Mouse (Mus musculus) heart, postnatal 4 days (tissue): ENCODE measurements around the gene Tmem206. TPM values are rescaled to one million over a fixed set of nuclear protein-coding genes. Genes with fewer than 3 reads are reported as not detected.

ENCODE experiments used
- DNase-seq: peaks from one replicate; pipeline ENCODE4 v3.0.0; 2021
- total RNA-seq, 2 experiments: library from RNA; stranded (reverse); gene quantifications; 2 replicates each; pipeline ENCODE4 v1.2.3; 2021

Gene Tmem206
- total RNA-seq, 2 experiments from 2014 or later = 5.6 to 6.6 TPM

DNA sequence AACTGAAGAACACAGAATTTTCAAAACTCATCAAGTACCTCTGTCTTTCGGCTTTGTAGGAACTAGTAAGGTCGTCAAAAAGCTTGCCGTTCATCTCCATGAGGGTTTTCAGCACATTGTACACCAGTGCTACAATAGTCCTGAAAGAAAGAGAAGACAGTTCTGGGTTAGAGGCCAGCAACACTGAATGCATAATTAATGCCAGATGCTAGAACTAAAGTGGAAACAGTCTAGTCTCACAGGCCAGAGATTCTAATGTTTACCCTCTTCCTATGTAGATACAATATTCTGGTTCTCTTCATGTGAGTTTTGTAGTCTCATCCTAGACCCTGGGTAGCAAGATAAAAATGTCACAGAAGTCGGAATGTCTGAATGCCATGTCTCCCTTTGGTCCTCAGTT, 28.1 kb downstream of the Tmem206 start:
- DNase-seq = no peak

DNA sequence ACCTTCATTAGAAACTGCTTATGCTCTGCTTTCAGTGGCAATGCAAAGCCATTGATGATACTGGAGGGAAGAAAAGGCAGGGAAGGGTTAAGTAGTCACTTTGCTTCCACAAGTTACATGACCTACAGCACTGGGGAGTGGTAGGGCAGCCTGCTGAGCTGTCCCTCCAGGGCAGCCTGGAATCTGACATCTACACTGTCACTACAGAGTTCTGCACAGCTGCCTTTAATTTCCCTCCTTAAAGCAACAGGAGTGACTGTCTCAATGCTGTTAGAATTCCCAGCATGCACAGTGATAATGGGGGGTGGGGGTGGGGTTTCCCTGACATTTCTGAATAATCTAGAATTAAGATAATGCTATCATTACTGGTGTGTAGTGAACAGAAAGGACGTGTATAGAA, 31.2 kb downstream of the Tmem206 start:
- no peak for DNase-seq

DNA sequence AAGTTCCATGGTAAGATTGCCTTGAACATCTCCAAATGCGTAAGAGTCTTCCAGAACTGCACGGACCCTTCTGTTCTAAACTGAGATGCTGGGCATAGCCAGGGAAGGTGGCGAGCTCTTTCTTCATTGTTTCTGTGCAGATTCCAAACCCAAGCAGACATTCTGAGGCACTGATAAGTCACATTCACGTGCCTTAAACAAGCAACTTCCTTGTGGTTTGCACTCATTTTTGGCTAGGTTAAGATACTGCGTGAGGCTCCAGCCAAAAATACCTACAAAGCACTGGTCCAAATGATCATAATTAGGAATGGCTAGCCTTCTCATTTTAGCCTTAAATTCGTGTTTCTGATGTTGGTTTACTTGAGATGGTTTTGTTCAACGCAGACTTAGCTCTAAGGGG, 33.8 kb downstream of the Tmem206 start:
- no peak for DNase-seq

DNA sequence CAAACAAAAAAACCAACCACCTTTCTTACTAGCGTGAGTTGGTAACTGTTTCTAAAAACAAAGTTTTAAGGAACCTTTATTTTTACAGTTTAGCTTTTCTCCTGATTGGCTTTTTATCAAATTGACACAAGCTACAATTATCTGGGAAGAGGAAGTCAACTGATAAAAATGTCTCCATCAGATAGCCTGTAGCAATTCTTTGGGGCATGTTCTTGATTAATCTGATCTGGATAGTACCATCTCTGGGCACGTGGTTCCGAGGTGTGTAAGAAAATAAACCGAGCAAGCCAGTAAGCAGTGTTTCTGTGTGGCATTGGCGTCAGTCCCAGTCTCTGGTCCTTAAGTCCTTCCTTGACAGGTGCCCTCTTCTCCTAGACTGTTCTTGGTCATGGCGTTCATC, 36.7 kb downstream of the Tmem206 start:
- DNase-seq = no peak

DNA sequence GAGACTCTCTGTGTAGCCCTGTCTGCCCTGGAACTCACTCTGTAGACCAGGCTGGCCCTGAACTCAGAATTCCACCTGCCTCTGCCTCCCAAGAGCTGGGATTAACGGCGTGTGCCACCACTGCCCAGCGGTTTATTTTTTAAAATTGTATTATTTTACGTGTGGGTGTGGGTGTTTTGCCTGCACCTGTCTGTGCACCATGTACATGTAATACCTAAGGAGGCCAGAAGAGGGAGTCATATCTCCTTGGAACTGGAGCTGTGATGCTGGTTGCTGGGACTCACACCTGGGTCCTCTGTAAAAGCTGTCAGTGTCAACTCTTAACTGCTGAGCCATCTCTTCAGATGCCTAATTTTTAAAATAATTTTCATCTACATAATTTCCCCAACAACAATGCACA, 38.8 kb downstream of the Tmem206 start:
- no peak for DNase-seq

DNA sequence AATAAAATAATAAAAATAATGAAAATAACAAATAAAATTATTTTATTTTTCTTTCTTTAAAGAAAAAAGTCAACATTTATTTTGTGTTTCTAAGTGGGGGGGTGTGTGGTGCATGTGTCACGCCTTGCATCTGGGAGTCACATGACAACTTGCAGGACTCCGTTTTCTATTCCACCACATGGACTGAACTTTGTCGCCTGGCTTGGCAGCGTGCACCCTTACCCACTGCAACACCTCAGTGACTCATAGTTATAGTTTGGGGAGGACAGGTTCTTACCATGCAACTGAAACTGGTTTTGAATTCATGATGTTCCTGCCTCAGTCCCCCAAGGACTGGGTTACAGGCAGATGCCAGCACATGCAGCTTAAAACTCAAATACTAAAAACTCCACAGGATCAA, 42.5 kb downstream of the Tmem206 start:
- no peak for DNase-seq

DNA sequence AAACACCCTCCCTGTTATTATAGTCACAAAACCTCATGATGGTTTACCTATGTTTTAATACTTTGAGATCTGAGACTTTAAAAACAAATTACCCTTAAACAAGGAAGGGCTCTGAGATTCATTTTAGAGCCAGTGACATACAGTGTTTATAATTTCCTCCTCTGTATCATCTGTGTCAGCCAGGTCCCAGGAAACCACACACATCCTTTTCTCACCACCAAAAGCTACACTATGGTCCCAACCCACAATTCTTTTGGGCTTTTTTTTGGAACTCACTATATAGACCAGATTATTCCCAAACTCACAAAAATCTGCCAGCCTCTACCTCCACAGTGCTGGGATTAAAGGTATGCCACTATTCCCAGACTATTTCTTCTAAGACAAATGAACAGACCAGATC, 43.4 kb downstream of the Tmem206 start:
- DNase-seq = no peak

DNA sequence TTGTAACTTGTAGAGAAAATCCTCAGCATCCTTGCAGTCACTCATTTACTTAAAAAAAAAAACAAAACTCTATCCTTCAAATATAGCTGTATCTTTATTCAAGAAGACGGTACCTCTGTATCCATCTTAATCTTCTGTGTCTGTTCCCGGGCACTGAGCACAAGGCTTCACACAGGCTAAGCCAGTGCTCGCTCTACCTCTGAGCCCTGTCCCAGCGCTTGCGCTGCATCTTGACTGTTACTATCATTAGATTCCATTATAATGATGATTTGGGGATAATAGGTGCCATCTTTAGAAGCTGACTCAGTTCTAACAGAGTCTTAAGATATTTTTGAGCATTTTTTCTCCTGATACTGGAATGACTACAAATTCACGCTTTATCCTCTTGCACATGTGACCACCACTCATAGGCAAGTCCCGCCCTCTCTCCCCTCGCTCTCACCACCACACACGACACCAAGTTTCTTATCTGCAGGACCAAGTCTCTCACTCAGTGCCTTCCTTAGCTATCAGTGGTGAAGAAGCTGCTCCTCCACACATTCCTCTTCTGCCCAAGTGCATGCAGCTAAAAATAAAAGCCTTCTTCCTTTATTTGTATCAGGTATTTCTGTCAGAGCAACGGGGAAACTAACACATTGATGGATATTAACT, 49.4 kb downstream of the Tmem206 start:
- no peak for DNase-seq

DNA sequence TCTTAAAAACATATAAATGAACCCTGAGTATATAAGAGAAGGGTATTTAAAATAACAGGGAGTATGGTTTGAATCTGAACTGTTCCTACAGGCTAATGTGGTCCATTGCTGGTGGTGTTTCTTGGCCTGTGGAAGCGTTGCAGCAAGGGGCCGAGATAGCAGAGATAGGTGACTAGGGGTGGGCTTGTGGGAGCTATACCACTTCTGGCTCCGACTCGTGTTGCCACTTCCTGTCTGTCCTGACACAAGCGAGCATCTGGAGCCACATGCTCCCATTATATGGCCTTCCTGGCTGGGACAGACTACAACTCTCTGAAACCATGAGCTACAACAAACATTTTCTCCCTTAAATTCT, 49.9 kb downstream of the Tmem206 start:
- no peak for DNase-seq

DNA sequence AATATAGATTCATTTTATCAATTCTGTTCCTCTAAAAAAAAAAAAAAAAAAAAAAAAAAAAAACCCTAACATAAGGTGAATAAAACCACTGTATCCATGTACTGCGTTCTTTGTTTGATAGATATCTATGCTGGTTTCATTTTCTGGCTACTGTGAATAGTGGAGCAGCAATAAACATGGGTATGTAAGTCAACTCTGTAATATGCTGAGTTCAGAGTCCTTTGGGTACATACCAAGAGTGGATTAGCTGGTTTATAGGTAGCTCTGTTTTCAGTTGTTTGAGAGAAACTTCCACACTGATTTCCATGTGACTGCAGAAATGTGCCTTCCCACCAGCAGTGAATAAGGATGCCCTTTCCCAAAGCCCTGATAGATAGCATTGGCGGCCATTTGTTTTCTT, 52.4 kb downstream of the Tmem206 start:
- no peak for DNase-seq

DNA sequence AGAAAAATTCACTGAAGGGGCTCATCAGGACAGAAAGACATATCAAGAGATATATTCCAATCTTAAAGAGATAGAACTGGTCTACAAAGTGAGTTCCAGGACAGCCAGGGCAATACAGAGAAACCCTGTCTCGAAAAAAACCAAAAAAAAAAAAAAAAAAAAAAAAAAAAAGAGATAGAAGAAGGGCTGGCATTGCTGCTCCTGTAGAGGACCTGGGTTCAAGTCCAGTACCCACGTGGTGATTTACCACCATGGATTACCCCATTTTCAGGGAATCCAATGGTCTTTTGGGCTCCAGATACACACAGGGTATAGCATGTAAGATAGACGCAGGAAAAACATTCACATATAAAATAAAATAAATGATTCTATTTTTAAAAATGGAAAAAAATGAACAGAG, 55.1 kb downstream of the Tmem206 start:
- DNase-seq = no peak

DNA sequence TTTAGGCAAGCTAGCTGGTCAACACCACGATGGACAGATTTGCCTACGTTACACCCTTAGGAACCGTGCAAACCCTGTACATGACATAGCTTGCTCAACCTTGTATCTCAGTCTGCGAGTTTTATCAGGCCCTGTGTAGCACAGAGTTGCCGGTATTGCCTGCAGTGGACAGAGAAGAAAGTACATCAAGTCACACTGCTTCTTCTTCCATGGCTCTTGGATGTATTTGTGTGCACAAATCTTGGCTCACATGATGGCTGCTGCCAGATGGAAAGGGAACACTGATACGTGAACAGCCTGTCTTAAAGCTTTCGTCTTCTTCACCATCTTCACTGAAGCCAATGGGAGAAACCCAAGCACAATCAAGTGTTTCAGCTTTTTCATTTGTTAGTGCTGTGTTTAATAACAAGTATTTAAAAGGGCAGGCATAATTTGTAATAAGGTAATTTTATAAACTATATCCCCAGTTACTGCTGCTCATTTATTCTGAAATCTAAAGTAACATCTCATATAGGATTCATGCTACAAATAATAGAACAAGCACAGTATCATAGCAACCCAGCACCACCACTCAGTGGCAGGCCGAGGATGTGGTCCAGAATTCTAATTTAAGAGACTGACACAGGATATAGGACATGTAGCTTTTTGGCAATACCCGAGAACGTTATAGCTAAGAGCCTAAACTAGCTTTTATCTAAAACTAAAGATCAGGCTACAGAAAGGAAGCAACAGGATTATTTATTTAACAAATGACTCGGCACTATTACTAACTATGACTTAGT, 56.4 kb downstream of the Tmem206 start:
- no peak for DNase-seq

DNA sequence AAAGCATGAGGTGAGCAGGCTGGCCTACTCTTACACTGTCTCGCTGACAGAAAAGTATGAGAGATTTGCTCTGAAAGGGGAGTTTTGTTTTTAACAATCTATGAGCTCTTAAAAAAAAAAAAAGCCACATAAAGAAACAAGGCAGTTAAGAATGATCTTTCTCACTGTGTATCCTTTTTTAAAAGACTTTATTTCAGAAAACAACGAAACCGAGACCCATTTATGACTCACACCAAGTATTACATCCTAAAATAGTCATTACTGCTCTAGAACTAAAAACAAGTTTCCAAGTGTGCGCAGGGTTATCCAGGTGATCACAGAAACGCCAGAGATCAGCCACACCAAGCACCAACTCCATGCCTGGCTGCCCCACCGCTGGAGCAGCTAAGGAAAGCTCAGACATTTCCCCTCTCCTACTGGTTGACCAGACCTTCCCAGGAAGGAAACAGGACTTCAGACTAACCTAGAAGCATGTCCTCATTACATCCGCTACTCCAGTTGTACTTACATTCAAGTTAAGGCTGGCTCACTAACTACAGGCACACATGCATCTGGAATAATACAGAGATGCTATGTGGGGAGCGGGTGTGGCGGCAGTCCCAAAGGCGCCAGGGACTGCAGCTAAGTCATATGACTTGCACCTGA, 59.2 kb downstream of the Tmem206 start:
- no peak for DNase-seq

DNA sequence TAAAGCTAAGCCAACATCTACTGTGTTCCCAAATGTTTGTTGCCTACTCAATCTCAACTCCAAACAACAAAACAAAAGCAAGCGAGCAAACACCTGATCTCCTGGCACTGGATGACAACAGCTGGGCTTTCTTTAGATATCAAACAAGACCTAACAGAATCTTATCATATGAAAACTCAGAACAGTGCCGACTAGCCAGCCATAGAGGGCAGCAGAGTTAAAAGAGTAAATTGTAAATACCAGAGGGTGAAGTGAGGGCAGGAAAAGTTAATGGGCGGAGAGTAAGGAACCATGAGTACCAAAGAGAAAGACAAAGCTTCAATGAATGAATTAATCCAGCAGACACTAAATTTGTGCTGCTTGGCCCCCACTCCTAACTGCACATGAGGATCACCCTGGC, 65.6 kb downstream of the Tmem206 start:
- peak; percentile 59 for DNase-seq

DNA sequence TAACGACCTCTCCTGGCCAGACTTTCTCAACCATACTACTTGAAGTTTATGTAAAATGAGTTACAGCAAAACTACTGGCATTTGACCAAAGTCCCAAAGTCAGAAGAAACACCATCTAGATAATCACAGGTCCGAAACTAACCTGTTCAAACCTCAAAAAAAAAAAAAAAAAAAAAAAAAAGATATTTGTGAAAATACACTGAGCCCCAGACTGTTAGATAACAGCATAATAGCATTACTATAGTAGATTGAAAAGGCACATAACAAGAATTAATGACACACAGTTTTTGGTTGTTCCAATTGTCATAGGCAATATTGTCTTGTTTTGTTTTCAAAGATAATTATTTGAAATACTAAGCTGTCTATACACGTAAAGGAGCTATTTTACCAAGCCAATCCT, 67.8 kb downstream of the Tmem206 start:
- no peak for DNase-seq

DNA sequence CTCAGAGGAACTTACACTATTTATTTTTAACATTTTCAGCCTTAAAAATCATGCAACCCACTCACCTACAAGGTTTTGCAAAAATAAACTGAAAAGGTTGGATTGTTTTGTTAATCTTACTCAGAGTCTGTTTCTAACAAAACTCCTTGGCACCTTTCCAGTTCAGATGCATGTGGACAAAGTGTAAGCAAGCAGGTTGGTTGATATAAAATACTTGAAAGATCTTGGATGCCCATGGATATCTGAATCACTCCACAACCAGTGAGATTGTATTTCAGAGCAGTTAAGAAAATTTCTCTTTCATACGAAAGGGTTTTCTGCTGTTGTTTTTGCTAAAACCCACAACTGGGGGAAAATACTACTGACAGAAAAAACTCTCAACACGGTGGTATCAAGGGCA, 68.4 kb downstream of the Tmem206 start:
- DNase-seq = no peak

DNA sequence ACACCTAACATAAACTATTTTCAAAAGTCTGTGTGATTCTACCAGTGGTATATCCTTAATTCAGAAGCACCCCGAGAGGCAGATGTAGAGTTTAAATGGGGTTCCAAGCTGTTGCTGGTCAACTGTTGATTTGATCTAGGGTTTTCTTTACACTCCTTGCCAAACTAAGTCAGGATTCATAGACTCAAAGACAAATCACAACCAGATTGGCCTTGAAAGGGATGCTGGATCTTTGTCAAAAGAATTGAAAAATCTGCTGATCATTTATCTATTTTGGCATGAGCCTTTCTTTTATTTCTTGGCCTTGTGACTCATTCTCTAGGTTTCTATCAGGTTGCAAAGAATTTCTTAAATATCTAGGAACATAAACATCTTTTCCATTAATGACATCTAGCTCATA, 69.5 kb downstream of the Tmem206 start:
- DNase-seq = no peak

DNA sequence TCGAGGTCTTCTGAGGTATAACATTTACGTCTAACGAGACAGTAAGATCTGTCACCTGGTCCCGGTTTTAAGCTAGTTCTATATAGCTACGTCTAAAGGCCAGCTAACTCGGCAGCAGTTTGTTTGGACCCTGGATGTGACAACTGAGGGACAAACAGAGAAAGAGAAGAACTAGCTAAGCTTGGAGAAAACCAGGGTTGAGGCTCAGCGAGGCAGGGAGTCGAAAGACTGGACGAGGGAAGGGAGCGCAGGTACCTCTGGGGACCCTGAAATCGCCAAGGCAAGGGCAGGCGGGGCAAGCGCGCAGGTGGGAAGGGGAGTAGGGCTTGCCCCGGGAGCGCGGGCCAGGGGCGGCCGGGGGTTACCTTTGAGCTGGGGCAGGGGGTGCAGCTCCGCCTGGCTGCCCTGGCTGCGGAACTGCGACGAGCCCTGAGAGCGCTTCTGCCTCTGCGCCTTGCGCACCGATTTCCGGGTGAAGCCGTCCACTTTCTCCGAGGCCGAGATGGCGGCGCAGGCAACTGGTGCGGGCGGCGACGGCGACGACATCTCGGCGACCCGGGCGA, 70.2 kb downstream of the Tmem206 start:
- DNase-seq = peak; percentile 69

DNA sequence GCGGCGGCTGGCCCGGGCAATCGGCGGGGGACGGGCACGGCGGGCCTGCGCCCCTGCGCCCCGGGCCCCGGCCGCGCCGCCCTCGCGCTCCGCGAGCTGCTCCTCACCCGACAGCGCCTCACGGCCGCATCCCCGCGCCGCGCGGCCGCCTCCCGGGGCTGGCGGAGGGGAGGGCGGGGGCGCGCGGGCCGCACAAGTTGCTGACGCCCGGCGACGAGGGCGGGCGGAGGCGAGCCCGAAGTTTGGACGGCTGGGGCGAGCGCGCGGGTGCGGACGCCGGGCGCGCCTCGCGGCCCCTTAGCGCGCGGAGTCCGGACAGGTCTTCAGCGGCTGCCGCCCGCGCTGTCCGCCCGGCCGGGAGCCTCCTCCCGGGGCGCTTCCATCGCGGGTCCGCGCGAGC, 70.7 kb downstream of the Tmem206 start:
- DNase-seq = peak; percentile 68

DNA sequence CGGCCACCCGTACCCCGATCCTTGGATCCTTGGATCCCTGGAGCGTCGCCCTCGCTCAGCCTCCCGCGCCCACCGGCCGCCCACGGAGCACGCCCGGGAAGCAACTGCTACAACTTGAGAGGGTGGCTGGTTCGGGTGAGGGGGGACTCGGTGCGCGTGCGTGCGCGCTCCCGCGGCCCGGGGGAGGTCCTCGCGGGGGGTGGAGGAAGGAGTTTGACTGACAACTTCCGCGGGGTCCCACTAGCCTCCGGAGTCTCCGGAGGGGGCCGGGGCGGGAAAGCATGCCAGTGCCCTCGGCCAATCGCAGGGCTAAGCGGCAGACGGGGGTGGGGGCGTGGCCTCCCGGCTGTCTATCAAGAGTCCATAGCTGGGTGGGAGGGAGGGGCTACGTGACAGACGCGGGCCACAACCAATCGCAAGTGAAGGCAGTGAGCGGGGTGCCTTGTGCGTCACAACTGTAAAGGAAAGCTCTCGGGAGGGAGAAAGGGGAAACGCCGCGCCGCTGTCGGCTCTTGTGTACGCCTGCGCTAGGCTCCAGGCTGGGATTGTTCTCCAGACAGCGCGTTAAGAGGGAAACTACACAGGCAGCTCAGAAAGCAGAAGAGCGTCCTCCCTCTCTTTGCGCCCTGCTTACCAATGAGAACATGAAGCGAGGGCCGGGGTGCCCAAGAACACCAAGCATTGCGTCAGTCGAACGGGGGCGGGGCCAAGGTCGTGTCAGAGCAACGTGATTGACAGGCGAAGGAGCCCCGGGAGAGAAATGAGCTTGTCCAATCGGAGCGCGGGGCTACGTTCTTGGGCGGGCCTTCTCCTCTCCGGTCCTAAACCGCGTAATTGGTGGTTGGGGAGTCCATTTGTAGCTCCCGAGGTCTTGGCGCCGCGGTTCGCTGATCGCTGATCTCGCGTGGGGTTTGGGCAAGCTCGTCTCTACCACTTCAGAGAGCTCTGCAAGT, 71.5 kb downstream of the Tmem206 start:
- DNase-seq = peak; percentile 99
